Mouse (Mus musculus): ENCODE data around the gene Mat1a. TPM values are rescaled to one million over a fixed set of nuclear protein-coding genes. Genes with fewer than 3 reads are reported as not detected.

The Mat1a gene
- polyA plus RNA-seq, 1 experiment from 2014 or later, result 3.5 TPM

DNA sequence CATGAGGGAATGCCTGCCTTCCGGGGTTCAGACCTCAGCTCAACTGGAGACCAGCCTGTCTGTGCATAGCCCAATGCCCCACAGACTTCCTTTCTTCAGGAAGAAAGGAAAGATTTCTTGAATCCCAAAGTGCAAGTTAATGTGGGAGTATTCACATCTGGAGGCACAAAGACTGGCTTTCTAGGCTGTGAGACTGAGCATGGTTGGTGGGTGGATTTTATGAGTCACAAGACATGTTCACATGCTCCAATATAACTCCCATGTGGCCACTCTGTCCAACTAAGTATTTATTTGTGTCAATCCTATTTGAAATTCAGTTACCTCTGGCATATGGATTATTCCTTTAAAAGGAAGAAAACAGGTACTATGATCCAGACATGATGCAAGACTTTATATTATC lies 6.1 kb upstream of the Mat1a start:
- Histone ChIP-seq H3K9ac (no peak overlapping the region), H3K36me3 (no peaks in the 10 kb centered on the region), H3K27me3 (replicated peaks) (no peaks in the 10 kb centered on the region), H3K4me1 (replicated peaks) (no peaks in the 10 kb centered on the region), H3K4me2 (replicated peaks) (no peak overlapping the region), H3K27ac (no peak overlapping the region), H3K9me3 (no peaks in the 10 kb centered on the region), H3K4me3 (replicated peaks) (no peak overlapping the region)
- WGBS, result 78% methylated on average over 1 of the region's 1 CpGs
- ATAC-seq, result no peak

DNA sequence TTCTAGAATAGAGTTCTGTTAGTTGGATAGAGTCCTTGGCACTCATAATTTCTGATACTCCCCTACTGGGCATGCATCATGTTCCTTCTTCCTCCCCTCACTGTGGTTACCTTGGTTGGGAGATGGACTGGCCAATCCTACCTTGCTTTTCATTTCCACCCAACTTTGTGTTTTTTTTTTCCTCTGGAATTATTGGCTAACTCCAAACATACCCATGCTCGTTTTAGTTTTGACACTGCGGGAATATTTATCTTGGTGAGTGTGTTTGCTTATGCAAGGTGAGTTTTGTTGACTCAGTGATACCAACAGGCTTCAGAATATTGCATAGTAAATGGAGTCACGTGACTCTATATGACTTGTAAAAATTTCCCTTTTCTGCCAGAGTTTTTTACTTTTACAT lies 4.1 kb upstream of the Mat1a start:
- Histone ChIP-seq H3K27ac (no peak overlapping the region), H3K36me3 (no peaks in the 10 kb centered on the region), H3K9me3 (no peaks in the 10 kb centered on the region), H3K9ac (no peak overlapping the region), H3K27me3 (replicated peaks) (no peaks in the 10 kb centered on the region), H3K4me3 (replicated peaks) (no peak overlapping the region), H3K4me1 (replicated peaks) (no peaks in the 10 kb centered on the region), H3K4me2 (replicated peaks) (no peak overlapping the region)
- WGBS, result 57% methylated on average over 3 of the region's 3 CpGs
- ATAC-seq, result no peak

DNA sequence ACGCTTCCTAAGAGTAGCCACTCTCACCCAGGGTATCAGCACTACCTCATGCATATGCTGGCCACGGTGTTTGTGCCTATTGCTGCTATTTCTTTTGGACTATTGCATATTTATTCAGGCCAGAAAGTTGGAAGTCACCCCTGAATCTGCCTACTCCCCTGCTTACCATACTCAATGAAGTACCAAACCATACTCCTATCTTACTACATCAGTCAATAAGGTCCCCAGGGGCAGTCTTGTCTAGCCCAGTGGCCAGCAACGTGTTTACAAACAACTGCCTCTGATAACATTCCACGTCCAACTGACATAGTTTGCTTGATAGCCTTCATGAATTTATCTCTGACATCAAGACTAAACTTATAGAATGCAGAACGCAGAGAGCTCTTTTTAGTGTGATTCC lies 3.6 kb upstream of the Mat1a start:
- H3K9me3 ChIP-seq, result no peaks in the 10 kb centered on the region
- no peak for ATAC-seq
- no peak overlapping the region for H3K4me2 ChIP-seq (replicated peaks)
- H3K27me3 ChIP-seq (replicated peaks), result no peaks in the 10 kb centered on the region
- no peak overlapping the region for H3K27ac ChIP-seq
- H3K9ac ChIP-seq, result no peak overlapping the region
- no peaks in the 10 kb centered on the region for H3K36me3 ChIP-seq
- no peaks in the 10 kb centered on the region for H3K4me1 ChIP-seq (replicated peaks)
- WGBS, result 76% methylated on average over 5 of the region's 5 CpGs
- no peak overlapping the region for H3K4me3 ChIP-seq (replicated peaks)

DNA sequence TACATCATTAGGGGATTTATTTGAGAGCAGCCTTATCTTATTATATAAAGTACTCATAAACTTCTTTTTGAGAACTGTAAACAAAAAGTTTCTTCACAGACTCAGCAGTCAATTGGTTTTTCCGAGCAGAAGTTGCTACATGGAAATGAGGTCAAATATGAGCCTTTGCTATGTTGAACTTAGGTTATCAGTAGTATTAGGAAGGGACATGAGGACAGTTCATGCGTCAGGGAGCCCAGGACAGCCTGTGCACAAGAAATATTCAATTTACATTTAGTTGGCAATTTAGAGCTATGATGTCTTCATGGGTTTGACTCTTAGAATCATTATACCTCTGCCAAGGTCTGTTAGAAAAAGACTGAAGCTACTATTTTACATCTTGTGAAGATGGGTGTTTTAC lies 2.6 kb upstream of the Mat1a start:
- Histone ChIP-seq H3K9ac (no peak overlapping the region), H3K4me3 (replicated peaks) (no peak overlapping the region), H3K36me3 (no peaks in the 10 kb centered on the region), H3K9me3 (no peaks in the 10 kb centered on the region), H3K4me2 (replicated peaks) (no peak overlapping the region), H3K4me1 (replicated peaks) (no peaks in the 10 kb centered on the region), H3K27me3 (replicated peaks) (no peaks in the 10 kb centered on the region), H3K27ac (no peak overlapping the region)
- WGBS, result 62% methylated on average over 2 of the region's 2 CpGs
- ATAC-seq, result no peak

DNA sequence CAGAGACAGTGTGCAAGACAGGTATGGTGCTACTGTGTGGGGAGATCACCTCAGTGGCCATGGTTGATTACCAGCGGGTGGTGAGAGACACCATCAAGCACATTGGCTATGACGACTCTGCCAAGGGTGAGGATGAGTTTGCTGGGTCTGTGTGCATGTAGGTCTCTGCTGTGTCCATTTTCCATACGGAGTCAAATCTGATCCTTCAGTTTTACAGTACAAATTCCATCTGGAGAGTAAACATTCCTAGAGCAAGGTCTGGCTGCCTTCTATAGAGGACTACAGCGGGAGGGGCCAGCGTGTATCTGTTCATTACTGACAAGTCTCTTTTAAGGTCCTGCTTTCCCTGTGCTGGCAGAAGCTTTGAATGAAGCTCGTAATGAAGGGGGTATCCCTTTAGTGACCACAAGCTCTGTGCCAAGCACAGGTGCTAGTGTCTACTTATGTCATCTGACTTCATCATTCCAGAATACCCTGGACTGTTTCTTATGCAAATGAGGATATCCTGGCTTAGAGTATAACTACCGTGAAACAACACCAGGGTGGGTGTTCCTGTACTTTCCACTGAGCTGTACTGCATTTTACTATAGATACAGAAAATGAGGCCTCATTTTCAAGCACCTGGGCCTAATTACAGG lies 6.3 kb downstream of the Mat1a start:
- ATAC-seq, result no peak
- Histone ChIP-seq H3K27me3 (replicated peaks) (no peaks in the 10 kb centered on the region), H3K36me3 (no peaks in the 10 kb centered on the region), H3K4me1 (replicated peaks) (no peaks in the 10 kb centered on the region), H3K4me3 (replicated peaks) (no peak overlapping the region), H3K4me2 (replicated peaks) (no peak overlapping the region), H3K9me3 (no peaks in the 10 kb centered on the region), H3K9ac (no peak overlapping the region), H3K27ac (no peak overlapping the region)
- 83% methylated on average over 7 of the region's 7 CpGs for WGBS

DNA sequence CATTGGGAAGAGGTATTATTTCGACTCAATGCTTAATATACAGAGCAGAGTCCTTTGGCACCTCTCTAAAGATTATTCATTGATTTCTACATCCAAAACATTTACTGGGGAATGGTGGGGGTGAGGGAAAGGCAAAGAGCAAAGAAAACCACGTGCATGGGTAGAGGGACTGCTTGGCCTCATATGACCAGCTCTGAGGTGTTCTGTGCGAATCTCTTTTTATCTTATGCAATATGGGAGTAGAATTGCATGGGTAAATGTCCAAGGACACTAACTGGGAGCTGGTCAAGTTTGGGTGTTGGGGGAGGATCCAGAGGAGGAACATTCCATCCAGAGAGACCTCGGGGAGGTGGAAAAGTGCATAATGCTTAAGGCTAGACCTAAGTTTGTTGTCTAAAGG lies 8.1 kb downstream of the Mat1a start:
- Histone ChIP-seq H3K9ac (no peak overlapping the region), H3K4me2 (replicated peaks) (no peak overlapping the region), H3K27ac (no peak overlapping the region), H3K9me3 (no peaks in the 10 kb centered on the region), H3K4me3 (replicated peaks) (no peak overlapping the region), H3K27me3 (replicated peaks) (no peaks in the 10 kb centered on the region), H3K4me1 (replicated peaks) (no peaks in the 10 kb centered on the region), H3K36me3 (no peaks in the 10 kb centered on the region)
- WGBS, result 74% methylated on average over 4 of the region's 4 CpGs
- ATAC-seq, result no peak

DNA sequence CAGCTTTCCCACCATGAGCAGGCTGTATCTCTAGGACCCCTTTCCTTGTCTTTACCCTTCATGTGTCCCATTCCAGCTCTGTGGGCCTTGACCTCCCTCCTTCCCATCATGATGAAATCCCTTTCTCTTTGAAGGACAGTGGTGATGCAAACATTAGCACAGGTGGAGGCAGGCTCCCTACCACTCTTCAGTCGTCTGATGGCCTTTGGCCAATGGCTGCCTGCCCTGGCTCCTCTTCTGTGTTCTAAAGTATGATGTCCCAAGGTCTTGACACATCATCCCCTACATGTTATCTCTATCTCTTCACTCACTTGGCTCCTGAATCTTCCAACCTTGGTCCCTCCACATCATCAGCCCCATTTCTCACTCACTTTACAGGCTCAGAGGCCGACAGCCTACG lies 11.4 kb downstream of the Mat1a start:
- no peaks in the 10 kb centered on the region for H3K4me1 ChIP-seq (replicated peaks)
- H3K9ac ChIP-seq, result no peak overlapping the region
- H3K4me3 ChIP-seq (replicated peaks), result no peak overlapping the region
- H3K27ac ChIP-seq, result no peak overlapping the region
- no peaks in the 10 kb centered on the region for H3K27me3 ChIP-seq (replicated peaks)
- no peaks in the 10 kb centered on the region for H3K9me3 ChIP-seq
- no peak for ATAC-seq
- H3K4me2 ChIP-seq (replicated peaks), result no peak overlapping the region
- 81% methylated on average over 3 of the region's 3 CpGs for WGBS
- H3K36me3 ChIP-seq, result no peaks in the 10 kb centered on the region

DNA sequence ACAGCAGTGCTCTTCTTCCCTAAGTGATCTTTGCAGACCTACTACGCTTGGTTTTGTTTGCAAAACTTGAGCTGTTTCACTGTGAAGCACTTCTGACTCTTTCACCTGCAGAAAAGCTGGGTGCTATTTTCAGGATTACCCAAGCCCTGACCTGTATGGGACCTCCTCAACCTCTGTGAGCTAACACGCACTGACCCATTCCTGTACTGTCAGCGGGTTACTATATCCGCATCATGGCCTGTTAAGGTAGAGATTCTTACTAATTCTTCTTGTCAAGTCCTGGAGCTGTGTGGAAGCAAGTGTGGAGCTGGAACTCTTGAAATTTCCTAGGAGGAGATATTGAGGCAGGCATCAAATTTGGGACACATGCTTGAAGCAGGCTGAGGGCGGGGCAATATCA lies 19.8 kb downstream of the Mat1a start:
- H3K4me3 ChIP-seq (replicated peaks), result no peak overlapping the region
- no peaks in the 10 kb centered on the region for H3K27me3 ChIP-seq (replicated peaks)
- H3K27ac ChIP-seq, result no peak overlapping the region
- no peak overlapping the region for H3K9ac ChIP-seq
- H3K4me1 ChIP-seq (replicated peaks), result no peaks in the 10 kb centered on the region
- no peaks in the 10 kb centered on the region for H3K9me3 ChIP-seq
- H3K36me3 ChIP-seq, result no peaks in the 10 kb centered on the region
- no peak for ATAC-seq
- H3K4me2 ChIP-seq (replicated peaks), result no peak overlapping the region
- 83% methylated on average over 5 of the region's 5 CpGs for WGBS

DNA sequence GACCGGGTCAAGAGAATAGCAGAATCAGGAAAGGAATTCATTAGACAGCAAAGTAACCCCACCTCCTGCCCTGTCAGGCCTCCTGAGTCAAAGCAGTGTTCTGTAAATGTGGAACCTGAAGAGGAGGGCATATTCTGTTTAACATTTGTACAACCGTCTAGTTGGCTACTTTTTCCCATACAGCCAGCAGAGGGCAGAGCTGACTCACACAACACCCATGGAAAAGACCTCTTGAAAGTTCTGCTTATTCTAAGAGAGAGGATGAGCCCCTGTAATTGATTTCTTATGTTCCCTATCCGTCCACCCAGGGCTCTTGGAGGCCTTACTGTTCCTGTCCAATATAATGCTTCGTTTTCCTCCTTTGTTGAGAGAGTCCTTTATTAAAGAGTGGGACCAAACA lies 23.2 kb downstream of the Mat1a start:
- Histone ChIP-seq H3K9ac (no peak overlapping the region), H3K4me1 (replicated peaks) (no peaks in the 10 kb centered on the region), H3K27ac (no peak overlapping the region), H3K4me3 (replicated peaks) (no peak overlapping the region), H3K9me3 (no peaks in the 10 kb centered on the region), H3K4me2 (replicated peaks) (no peak overlapping the region), H3K36me3 (no peaks in the 10 kb centered on the region), H3K27me3 (replicated peaks) (no peaks in the 10 kb centered on the region)
- WGBS, result 26% methylated on average over 4 of the region's 4 CpGs
- ATAC-seq, result no peak

DNA sequence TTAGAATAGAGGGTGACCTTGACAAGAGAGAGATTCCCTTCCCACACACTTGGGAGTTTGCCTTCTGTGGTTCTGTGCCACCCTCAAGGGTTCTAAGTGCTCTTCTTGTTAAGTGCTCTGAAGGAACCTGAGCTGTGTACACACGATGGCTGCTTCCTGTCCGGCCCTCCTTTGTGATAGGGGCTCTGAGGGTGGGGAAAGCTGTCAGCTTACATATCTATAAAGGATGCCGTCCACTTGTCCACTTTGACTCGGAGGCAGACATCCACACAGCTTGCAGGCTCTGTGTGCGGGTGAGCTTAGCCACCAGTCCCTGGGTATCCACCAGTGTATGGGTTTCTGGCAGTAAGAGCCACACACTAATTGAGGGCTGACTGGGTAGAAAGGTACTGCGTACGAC lies 26.7 kb downstream of the Mat1a start, which contains the start of gene Sftpa1:
Sftpa1 (plus strand) TSS at position 243 of the 400 bp plus-strand sequence.
- no peaks in the 10 kb centered on the region for H3K36me3 ChIP-seq
- no peak within 1 kb of the TSS for H3K27ac ChIP-seq
- no peaks in the 10 kb centered on the region for H3K9me3 ChIP-seq
- no peaks in the 10 kb centered on the region for H3K27me3 ChIP-seq (replicated peaks)
- ATAC-seq, result no peak
- H3K4me1 ChIP-seq (replicated peaks), result no peaks in the 10 kb centered on the region
- H3K4me2 ChIP-seq (replicated peaks), result no peak within 1 kb of the TSS
- H3K4me3 ChIP-seq (replicated peaks), result no peak within 1 kb of the TSS
- H3K9ac ChIP-seq, result no peak within 1 kb of the TSS
- WGBS, result 71% methylated on average over 7 of the region's 7 CpGs

DNA sequence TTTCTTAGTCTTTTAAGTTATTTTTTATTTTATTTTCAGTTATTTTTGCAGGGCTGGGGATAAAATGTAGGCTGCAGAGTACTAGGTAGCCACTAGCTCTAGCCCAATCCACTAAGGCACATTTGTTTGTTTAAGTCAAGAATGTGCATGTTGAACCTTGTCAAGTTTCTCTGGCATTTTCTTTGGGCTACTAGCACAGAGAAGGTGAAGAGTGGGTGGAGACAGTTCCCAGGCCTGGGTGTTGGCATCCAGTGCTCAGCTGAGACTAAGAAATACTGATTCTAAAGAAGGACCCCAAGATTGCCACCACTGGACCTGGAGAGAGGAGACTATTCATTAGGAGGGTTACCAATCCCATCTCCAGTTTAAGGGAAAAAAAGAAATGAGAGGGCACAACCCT lies 32.2 kb downstream of the Mat1a start:
- Histone ChIP-seq H3K4me1 (replicated peaks) (no peaks in the 10 kb centered on the region), H3K27me3 (replicated peaks) (no peaks in the 10 kb centered on the region), H3K4me3 (replicated peaks) (no peak overlapping the region), H3K9me3 (no peaks in the 10 kb centered on the region), H3K4me2 (replicated peaks) (no peak overlapping the region), H3K9ac (no peak overlapping the region), H3K27ac (no peak overlapping the region), H3K36me3 (no peaks in the 10 kb centered on the region)
- ATAC-seq, result no peak

DNA sequence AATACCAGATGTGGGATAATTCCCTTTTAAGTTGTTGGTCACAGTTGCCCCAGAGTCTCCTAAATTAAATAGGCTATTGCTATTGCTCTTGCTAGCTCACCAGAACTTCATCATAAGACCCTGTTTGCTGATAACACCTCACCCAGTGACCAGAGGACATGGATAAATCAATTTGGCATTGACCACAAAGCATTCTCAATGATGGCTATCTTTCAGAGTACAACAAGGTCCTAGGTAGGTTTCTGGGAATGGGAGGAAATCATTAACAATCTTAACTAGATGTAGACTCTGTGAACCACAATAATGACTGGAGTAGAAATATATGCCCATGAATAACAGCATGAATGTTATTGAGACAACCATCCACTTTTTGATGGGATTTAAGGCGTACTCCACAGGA lies 35.9 kb downstream of the Mat1a start:
- Histone ChIP-seq H3K4me2 (replicated peaks) (no peak overlapping the region), H3K36me3 (no peaks in the 10 kb centered on the region), H3K4me1 (replicated peaks) (no peaks in the 10 kb centered on the region), H3K27ac (no peak overlapping the region), H3K27me3 (replicated peaks) (no peaks in the 10 kb centered on the region), H3K9ac (no peak overlapping the region), H3K9me3 (no peaks in the 10 kb centered on the region), H3K4me3 (replicated peaks) (no peak overlapping the region)
- no peak for ATAC-seq
- 80% methylated on average over 1 of the region's 1 CpGs for WGBS

DNA sequence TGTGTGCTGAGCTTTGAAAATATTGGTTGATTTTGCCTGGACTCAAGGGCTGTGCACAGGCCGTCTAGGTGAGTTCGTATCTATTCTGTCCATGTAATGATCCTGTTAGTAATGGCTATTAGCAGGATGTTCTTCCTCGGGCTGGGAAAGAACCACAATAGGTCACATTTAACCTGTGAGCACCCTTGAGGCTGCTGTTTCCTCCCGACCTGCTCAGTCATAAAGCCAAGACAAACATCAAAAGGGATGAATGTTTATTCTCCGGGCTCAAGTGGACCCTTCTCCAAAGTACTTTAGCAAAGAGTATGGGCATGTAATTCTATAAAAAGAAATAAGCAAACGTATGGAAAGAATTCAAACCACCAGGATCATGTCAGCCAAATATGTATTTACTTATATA lies 41.2 kb downstream of the Mat1a start:
- WGBS, result 57% methylated on average over 6 of the region's 6 CpGs
- H3K27me3 ChIP-seq (replicated peaks), result no peaks in the 10 kb centered on the region
- H3K4me2 ChIP-seq (replicated peaks), result no peak overlapping the region
- no peak overlapping the region for H3K9ac ChIP-seq
- ATAC-seq, result no peak
- no peaks in the 10 kb centered on the region for H3K9me3 ChIP-seq
- H3K36me3 ChIP-seq, result no peaks in the 10 kb centered on the region
- H3K4me3 ChIP-seq (replicated peaks), result no peak overlapping the region
- no peaks in the 10 kb centered on the region for H3K4me1 ChIP-seq (replicated peaks)
- H3K27ac ChIP-seq, result no peak overlapping the region

All from intestine, embryonic 15.5 days (tissue).